Mouse (Mus musculus) bone marrow macrophage, adult 2 months (primary cell): Measurements from ENCODE around the gene Aqp1.

Source experiments
- CTCF ChIP-seq: IDR thresholded peaks from 2 replicates; pipeline ENCODE4 v1.5.1; 2012; ENCODE audit warnings: low read depth, mild to moderate bottlenecking, low read length, moderate library complexity
- POLR2A ChIP-seq: IDR thresholded peaks from 2 replicates; pipeline ENCODE4 v1.6.1; 2012; ENCODE audit warnings: mild to moderate bottlenecking, low read depth, low read length, borderline replicate concordance

- TF ChIP-seq CTCF (no peak), POLR2A (no peak)
These were observed 24.3 kb upstream of the Aqp1 start for GRCm38 (mm10) chr6:55311962-55312361.
